Mouse (Mus musculus) lung, adult 2 months (tissue): Measurements from ENCODE around the gene Usp37. TPM values are rescaled to one million over a fixed set of nuclear protein-coding genes. Genes with fewer than 3 reads are reported as not detected.

ENCODE experiments used
- DNase-seq: peaks from one replicate; pipeline ENCODE4 v3.0.0; 2022
- H3K4me1 ChIP-seq: fragments of 200-500 bp; 2 replicates; pipeline ENCODE4 v1.6.1; 2011; ENCODE audit warnings: low read length; ENCODE audit not compliant: control insufficient read depth, insufficient read depth
- H3K4me3 ChIP-seq: fragments of 200-500 bp; replicated peaks from 2 replicates; pipeline ENCODE3; 2011; ENCODE audit warnings: low read depth, mild to moderate bottlenecking, control low read depth, low read length; ENCODE audit errors: extremely low read depth
- CTCF ChIP-seq: fragments of 200-500 bp; IDR thresholded peaks from 2 replicates; pipeline ENCODE4 v1.5.1; 2011; ENCODE audit warnings: mild to moderate bottlenecking, low read length, control low read depth; ENCODE audit not compliant: insufficient read depth
- POLR2A ChIP-seq: fragments of 200-500 bp; IDR thresholded peaks from 2 replicates; pipeline ENCODE4 v1.6.1; 2011; ENCODE audit warnings: low read depth, mild to moderate bottlenecking, control low read depth, low read length, borderline replicate concordance; ENCODE audit errors: extremely low read depth
- WGBS: fragments of 180-500 bp; shearing (Covaris S2); methylation state at CpG from one replicate; pipeline ENCODE4 v1.1.7; 2018; 5-methylcytosine and 5-hydroxymethylcytosine counted together
- polyA plus RNA-seq: library from polyadenylated mRNA; depleted of rRNA; stranded (reverse); fragments of >200 nt; gene quantifications from 2 replicates; pipeline ENCODE4 v1.2.3, GENCODE M21; 2012

Usp37 gene
- polyA plus RNA-seq, 1 experiment, result 3.4 TPM

- TF ChIP-seq POLR2A (no peak), CTCF (no peak)
- Histone ChIP-seq H3K4me1 (no peaks in the 10 kb centered on the region), H3K4me3 (no peak overlapping the region)
- 43% methylated on average over 8 of the region's 8 CpGs for WGBS
- no peak for DNase-seq
Measured at GRCm38 (mm10) chr1:74423147-74423546, 120.9 kb downstream of the Usp37 start.

- no peaks in the 10 kb centered on the region for H3K4me1 ChIP-seq
- no peak overlapping the region for H3K4me3 ChIP-seq
- 37% methylated on average over 9 of the region's 9 CpGs for WGBS
- TF ChIP-seq POLR2A (no peak), CTCF (no peak)
- no peak for DNase-seq
Measured at GRCm38 (mm10) chr1:74419440-74419794, 124.7 kb downstream of the Usp37 start.

DNA sequence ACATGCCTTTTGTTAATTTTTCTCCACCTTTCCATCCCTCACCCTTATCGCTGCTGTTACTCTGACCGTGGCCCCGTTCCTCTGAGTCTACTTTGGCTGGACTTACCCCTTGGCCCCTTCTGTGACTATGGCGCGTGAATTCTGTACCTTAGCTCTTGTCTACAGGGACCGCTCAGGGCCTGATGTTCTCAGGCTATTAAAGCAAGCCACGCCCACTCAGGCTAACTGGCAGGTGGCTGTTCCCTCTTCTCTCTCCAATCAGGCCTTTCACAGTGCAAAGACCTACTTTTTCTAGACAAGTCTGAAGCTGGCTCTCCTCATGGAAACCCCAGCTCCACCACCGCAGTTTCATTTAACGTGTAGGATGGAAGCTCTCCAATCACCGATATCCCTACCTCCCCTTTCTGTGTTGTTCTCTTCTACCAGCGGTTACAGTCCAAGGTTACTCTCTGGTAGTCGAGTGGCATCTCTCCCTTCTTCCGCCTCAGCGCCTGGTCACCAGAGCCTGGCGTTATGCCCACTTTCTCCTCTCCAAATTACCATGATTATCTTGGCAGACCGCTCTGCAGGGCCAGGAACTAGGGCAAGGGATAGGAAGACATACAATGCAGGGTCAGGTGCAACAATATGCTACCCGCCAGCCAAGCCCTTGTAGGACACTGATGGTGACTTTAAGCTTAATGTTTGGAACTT lies 125.2 kb downstream of the Usp37 start:
- no peak for DNase-seq

DNA sequence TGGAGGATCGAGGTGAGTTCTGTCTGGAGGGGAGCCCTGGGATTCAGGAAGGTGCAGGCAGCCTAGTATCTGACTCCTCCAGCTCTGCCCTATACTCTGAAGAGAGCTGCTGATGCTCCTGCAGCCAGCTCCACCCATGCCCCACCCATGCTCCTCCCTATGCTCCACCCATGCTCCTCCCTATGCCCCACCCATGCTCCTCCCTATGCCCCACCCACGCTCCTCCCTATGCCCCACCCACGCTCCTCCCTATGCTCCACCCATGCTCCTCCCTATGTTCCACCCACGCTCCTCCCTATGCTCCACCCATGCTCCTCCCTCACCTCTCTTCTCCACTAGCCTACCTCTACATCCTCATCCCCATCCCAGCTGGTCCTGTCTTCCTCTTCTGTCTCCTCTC lies 128.9 kb downstream of the Usp37 start:
- TF ChIP-seq CTCF (no peak), POLR2A (no peak)
- no peak for DNase-seq
- H3K4me3 ChIP-seq, result no peak overlapping the region

More for the DNA sequence above, 125.2 kb downstream of the Usp37 start:
- Histone ChIP-seq H3K4me1 (no peaks in the 10 kb centered on the region), H3K4me3 (no peak overlapping the region)
- TF ChIP-seq POLR2A (no peak), CTCF (no peak)
- 69% methylated on average over 17 of the region's 17 CpGs for WGBS

DNA sequence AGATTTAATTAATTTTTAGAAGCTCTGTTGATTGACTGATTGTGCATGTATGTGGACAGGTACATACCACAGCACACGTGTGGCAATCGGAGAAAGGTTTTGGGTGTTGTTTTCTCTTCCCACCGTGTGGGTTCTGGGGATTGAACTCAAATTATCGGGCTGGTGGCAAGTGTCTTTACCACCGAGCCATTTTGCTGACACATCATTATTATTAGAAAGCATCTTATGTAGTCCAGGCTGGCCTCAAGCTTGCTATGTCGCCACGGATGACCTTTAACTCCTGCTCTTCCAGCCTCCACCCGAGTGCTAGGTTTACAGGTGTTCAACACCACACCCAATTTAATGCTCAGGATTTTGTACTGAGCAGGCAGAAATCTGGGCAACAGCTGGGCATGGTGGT lies 131.4 kb downstream of the Usp37 start:
- H3K4me1 ChIP-seq, result no peaks in the 10 kb centered on the region
- TF ChIP-seq CTCF (no peak), POLR2A (no peak)
- WGBS, result 80% methylated on average over 8 of the region's 8 CpGs
- no peak for DNase-seq
- H3K4me3 ChIP-seq, result no peak overlapping the region

More for the DNA sequence above, 128.9 kb downstream of the Usp37 start:
- WGBS, result 48% methylated on average over 4 of the region's 4 CpGs
- H3K4me1 ChIP-seq, result no peaks in the 10 kb centered on the region

GRCm38 (mm10) chr1:74411753-74412325 lies 132.2 kb downstream of the Usp37 start:
- no peak for DNase-seq
- TF ChIP-seq CTCF (no peak), POLR2A (no peak)
- Histone ChIP-seq H3K4me3 (no peak overlapping the region), H3K4me1 (no peaks in the 10 kb centered on the region)
- 50% methylated on average over 2 of the region's 2 CpGs for WGBS

DNA sequence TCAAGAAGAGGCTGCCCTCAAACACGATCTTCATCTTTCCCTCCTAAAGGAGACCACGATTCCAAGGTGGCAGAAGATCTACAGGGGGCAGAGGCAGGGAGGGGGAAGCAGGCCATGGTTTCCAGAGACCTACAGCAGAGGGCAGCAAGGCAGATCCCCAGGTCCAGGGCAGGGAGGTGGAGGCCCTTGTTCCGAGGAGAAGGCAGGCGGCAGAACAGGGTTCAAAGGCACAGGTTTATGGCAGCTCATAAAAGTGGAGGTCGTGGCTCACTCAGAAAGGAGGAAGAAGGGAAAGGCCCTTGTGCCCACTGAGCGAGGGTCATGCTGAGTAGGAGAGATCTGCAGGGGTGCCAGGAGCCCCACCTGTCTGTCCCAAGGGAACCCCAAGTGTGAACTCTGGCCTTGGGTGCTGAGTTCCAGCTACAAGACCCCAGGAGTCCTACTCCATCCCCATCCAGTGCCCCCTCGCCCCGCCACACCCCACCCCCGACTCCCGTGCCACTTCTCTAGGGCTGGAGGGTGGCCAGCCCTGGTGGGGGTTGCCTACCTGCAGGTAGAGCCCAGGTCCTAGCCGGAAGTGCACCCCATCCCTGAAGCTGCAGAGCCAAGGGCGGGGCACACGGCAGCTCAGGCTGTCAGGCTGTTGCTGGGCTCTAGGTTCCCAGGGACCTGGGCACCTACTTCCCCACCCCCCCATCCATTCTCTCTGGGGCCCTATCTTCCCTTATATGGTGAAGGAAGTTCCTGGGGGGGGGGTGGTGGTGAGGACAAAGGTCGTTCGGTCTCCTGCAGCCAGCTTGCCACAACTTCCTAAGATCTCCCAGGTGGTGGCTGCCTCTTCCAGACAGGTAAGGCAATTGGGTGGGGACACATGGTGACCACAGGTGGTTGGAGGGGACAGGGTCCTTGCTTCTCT lies 135.2 kb downstream of the Usp37 start, which contains the start of gene Vil1:
Gene Vil1, plus strand, starts transcription at position 788 of the 916 bp plus-strand sequence.
- DNase-seq, result no peak
- no peaks in the 10 kb centered on the region for H3K4me1 ChIP-seq
- H3K4me3 ChIP-seq, result no peak within 1 kb of the TSS
- 55% methylated on average over 15 of the region's 15 CpGs for WGBS
- TF ChIP-seq CTCF (no peak), POLR2A (no peak)

DNA sequence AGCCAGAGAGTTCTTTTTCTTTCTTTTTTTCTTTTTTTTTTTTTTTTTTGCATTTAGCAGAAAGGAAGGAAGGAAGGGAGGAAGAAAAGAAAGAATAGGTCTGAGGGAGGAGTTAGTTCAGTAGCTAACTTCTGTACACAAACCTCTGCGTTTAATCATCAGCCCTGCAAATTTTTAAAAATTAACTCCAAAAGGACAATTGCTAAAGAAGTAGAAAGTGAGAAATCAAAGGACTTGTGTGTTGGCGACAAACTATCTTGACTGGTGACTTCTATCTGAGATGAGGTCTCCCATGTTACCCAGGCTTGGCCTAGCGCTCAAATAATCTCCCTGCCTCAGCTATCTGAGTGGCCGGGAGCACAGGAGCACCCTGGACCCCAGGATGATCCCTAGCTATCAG lies 139.9 kb downstream of the Usp37 start:
- no peak for DNase-seq
- H3K4me3 ChIP-seq, result no peak overlapping the region
- H3K4me1 ChIP-seq, result no peaks in the 10 kb centered on the region
- WGBS, result 79% methylated on average over 4 of the region's 4 CpGs
- TF ChIP-seq POLR2A, result no peak

GRCm38 (mm10) chr1:74401015-74401702 lies 142.9 kb downstream of the Usp37 start:
- WGBS, result 46% methylated on average over 16 of the region's 16 CpGs
- Histone ChIP-seq H3K4me1 (no peaks in the 10 kb centered on the region), H3K4me3 (no peak overlapping the region)
- no peak for DNase-seq
- TF ChIP-seq CTCF, result no peak
- TF ChIP-seq POLR2A, result no peak

GRCm38 (mm10) chr1:74400531-74400930 lies 143.6 kb downstream of the Usp37 start:
- Histone ChIP-seq H3K4me3 (no peak overlapping the region), H3K4me1 (no peaks in the 10 kb centered on the region)
- TF ChIP-seq POLR2A (no peak), CTCF (no peak)
- no peak for DNase-seq
- WGBS, result 57% methylated on average over 3 of the region's 3 CpGs
